Mouse (Mus musculus) embryonic facial prominence, embryonic 15.5 days (tissue): ENCODE results near the gene Uncx. TPM values are rescaled to one million over a fixed set of nuclear protein-coding genes. Genes with fewer than 3 reads are reported as not detected.
"Not testable (repeated sequence)": the region's sequence is repeated elsewhere in the genome, so short reads cannot be mapped to it uniquely, and the experiment has no call there.

Source experiments
- ATAC-seq: fragments of 200-750 bp; cut with Nextera tagmentation; 2 replicates; pipeline ENCODE4 v1.8.0; 2017; ENCODE audit warnings: low read depth, moderate TSS enrichment; ENCODE audit not compliant: insufficient number of reproducible peaks, low FRiP score, low TSS enrichment
- H3K27ac ChIP-seq: fragments of 300-500 bp; sonication (generic); replicated peaks from 2 replicates; pipeline ENCODE4 v1.5.1; 2015; ENCODE audit warnings: mild to moderate bottlenecking, inconsistent platforms
- H3K27me3 ChIP-seq: fragments of 300-500 bp; sonication (generic); 2 replicates; pipeline ENCODE4 v1.6.1; 2015; ENCODE audit warnings: inconsistent platforms
- H3K36me3 ChIP-seq: fragments of 300-500 bp; sonication (generic); 2 replicates; pipeline ENCODE4 v1.6.1; 2015; ENCODE audit warnings: mild to moderate bottlenecking, inconsistent platforms
- H3K4me1 ChIP-seq: fragments of 300-500 bp; sonication (generic); 2 replicates; pipeline ENCODE4 v1.6.1; 2015; ENCODE audit warnings: inconsistent platforms
- H3K4me2 ChIP-seq: fragments of 300-500 bp; sonication (generic); replicated peaks from 2 replicates; pipeline ENCODE4 v1.6.1; 2015; ENCODE audit warnings: mild to moderate bottlenecking, inconsistent platforms
- H3K4me3 ChIP-seq: fragments of 300-500 bp; sonication (generic); replicated peaks from 2 replicates; pipeline ENCODE4 v1.5.1; 2015; ENCODE audit warnings: mild to moderate bottlenecking, inconsistent platforms
- H3K9ac ChIP-seq: fragments of 300-500 bp; sonication (generic); 2 replicates; pipeline ENCODE4 v1.6.1; 2015; ENCODE audit warnings: inconsistent platforms
- H3K9me3 ChIP-seq: fragments of 300-500 bp; sonication (generic); replicated peaks from 2 replicates; pipeline ENCODE4 v1.6.1; 2016; ENCODE audit warnings: inconsistent platforms
- WGBS: fragments of 180-500 bp; shearing (Covaris S2); methylation state at CpG from one replicate; pipeline ENCODE4 v1.1.7; 2015; 5-methylcytosine and 5-hydroxymethylcytosine counted together
- polyA plus RNA-seq: library from polyadenylated mRNA; unstranded; fragments of >200 nt; fragmentation: Nextera tagmentation; extraction: Ambion mirVana; gene quantifications from 2 replicates; pipeline ENCODE4 v1.2.1, GENCODE M21; 2015

The Uncx gene
- polyA plus RNA-seq, 1 experiment from 2014 or later, result 9.8 TPM

- 44% methylated on average over 6 of the region's 6 CpGs for WGBS
- ATAC-seq, H3K4me3 ChIP-seq, H3K27ac ChIP-seq, H3K4me1 ChIP-seq, H3K9ac ChIP-seq, H3K4me2 ChIP-seq, H3K36me3 ChIP-seq, H3K9me3 ChIP-seq: not testable (repeated sequence)
- peaks cover 30% of the 10 kb centered on the region for H3K27me3 ChIP-seq
Observed at GRCm38 (mm10) chr5:139590682-139591360, 47.5 kb downstream of the Uncx start.

- H3K9ac ChIP-seq, result no peak overlapping the region
- no peak for ATAC-seq
- H3K4me1 ChIP-seq, result peaks cover 4% of the 10 kb centered on the region
- H3K27me3 ChIP-seq, result peaks cover 23% of the 10 kb centered on the region
- WGBS, result 79% methylated on average over 3 of the region's 3 CpGs
- no peaks in the 10 kb centered on the region for H3K36me3 ChIP-seq
- no peak overlapping the region for H3K4me2 ChIP-seq
- H3K27ac ChIP-seq, result no peak overlapping the region
- H3K4me3 ChIP-seq, result no peak overlapping the region
- 0 out of 2 replicates have a peak, but pooled peaks cover 2% of the 10 kb centered on the region for H3K9me3 ChIP-seq
Observed at GRCm38 (mm10) chr5:139592011-139592410, 48.7 kb downstream of the Uncx start.

GRCm38 (mm10) chr5:139592850-139593249 is 49.6 kb downstream of the Uncx start:
- Histone ChIP-seq H3K36me3 (no peaks in the 10 kb centered on the region), H3K27me3 (peaks cover 25% of the 10 kb centered on the region)
- ATAC-seq, result no peak

GRCm38 (mm10) chr5:139593746-139594145 is 50.5 kb downstream of the Uncx start:
- no peak overlapping the region for H3K9ac ChIP-seq
- no peak for ATAC-seq
- no peaks in the 10 kb centered on the region for H3K36me3 ChIP-seq
- H3K4me3 ChIP-seq, result no peak overlapping the region
- peaks cover 9% of the 10 kb centered on the region for H3K4me1 ChIP-seq
- H3K27ac ChIP-seq, result no peak overlapping the region
- no peak overlapping the region for H3K4me2 ChIP-seq
- peaks cover 34% of the 10 kb centered on the region for H3K27me3 ChIP-seq
- 17% methylated on average over 21 of the region's 21 CpGs for WGBS
- H3K9me3 ChIP-seq, result no peaks in the 10 kb centered on the region

More at GRCm38 (mm10) chr5:139592850-139593249, 49.6 kb downstream of the Uncx start:
- Histone ChIP-seq H3K9ac (no peak overlapping the region), H3K4me2 (no peak overlapping the region), H3K4me1 (peaks cover 4% of the 10 kb centered on the region), H3K4me3 (no peak overlapping the region), H3K27ac (no peak overlapping the region), H3K9me3 (no peaks in the 10 kb centered on the region)
- 75% methylated on average over 3 of the region's 3 CpGs for WGBS

GRCm38 (mm10) chr5:139595001-139595400 is 51.7 kb downstream of the Uncx start:
- H3K36me3 ChIP-seq, result no peaks in the 10 kb centered on the region
- no peak overlapping the region for H3K27ac ChIP-seq
- no peak for ATAC-seq
- peaks cover 46% of the 10 kb centered on the region for H3K27me3 ChIP-seq
- no peak overlapping the region for H3K4me2 ChIP-seq
- no peak overlapping the region for H3K4me3 ChIP-seq
- 48% methylated on average over 14 of the region's 14 CpGs for WGBS
- no peaks in the 10 kb centered on the region for H3K9me3 ChIP-seq
- H3K4me1 ChIP-seq, result peaks cover 20% of the 10 kb centered on the region
- H3K9ac ChIP-seq, result no peak overlapping the region

Other genes with a start within 250 kb of the Uncx start
- gene Adap1, start 217.9 kb upstream of the Uncx start, polyA plus RNA-seq, result 2.5 and 2.9 TPM in 2 replicates
- gene Cox19, start 192.1 kb upstream of the Uncx start, polyA plus RNA-seq, result 97.5 and 100 TPM in 2 replicates
- gene Cyp2w1, start 190.9 kb upstream of the Uncx start, polyA plus RNA-seq, result 24.0 and 32.3 TPM in 2 replicates
- gene Gpr146, start 165.8 kb upstream of the Uncx start, polyA plus RNA-seq, result 2.9 and 3.4 TPM in 2 replicates
- 4.2 and 4.6 TPM in 2 replicates for gene C130050O18Rik, start 138.2 kb upstream of the Uncx start, polyA plus RNA-seq
- gene Gper1, start 120.3 kb upstream of the Uncx start, polyA plus RNA-seq, result 3.8 and 4.2 TPM in 2 replicates
- gene 3110082I17Rik, start 83.0 kb upstream of the Uncx start, polyA plus RNA-seq, result 35.5 and 35.8 TPM in 2 replicates
- gene Zfand2a, start 58.9 kb upstream of the Uncx start, polyA plus RNA-seq, result 10.2 and 14.6 TPM in 2 replicates
- 5.7 and 7.7 TPM in 2 replicates for gene Micall2, start 192.8 kb downstream of the Uncx start, polyA plus RNA-seq
- 23.0 and 23.7 TPM in 2 replicates for gene Ints1, start 232.2 kb downstream of the Uncx start, polyA plus RNA-seq
- gene Mafk, start 248.0 kb downstream of the Uncx start, polyA plus RNA-seq, result 11.6 and 11.7 TPM in 2 replicates